Mouse (Mus musculus) MEL (cell line): ENCODE measurements around the gene Scap. TPM values are rescaled to one million over a fixed set of nuclear protein-coding genes. Genes with fewer than 3 reads are reported as not detected.

Source experiments
- DNase-seq: peaks from one replicate; pipeline ENCODE4 v3.0.0; 2011; ENCODE audit warnings: low read depth, low spot score
- H3K27ac ChIP-seq: 2 replicates; pipeline ENCODE4 v1.5.1; 2012; ENCODE audit warnings: low read depth, mild to moderate bottlenecking, control low read depth, low read length, moderate library complexity; ENCODE audit not compliant: control insufficient read depth
- H3K27me3 ChIP-seq, 2 experiments: fragments of 150-350 bp in 1 of 2; sonication (generic) in 1 of 2; 2 replicates each; pipeline ENCODE4 v1.6.1; 2012; ENCODE audit warnings: low read length in 2 of 2, mild to moderate bottlenecking in 2 of 2, improper control_type of control experiment in 1 of 2, moderate library complexity in 1 of 2; ENCODE audit not compliant: insufficient read depth in 2 of 2, control insufficient read depth in 1 of 2
- H3K36me3 ChIP-seq, 2 experiments: 2 replicates each; pipeline ENCODE4 v1.6.1; 2012 to 2014; ENCODE audit warnings: low read length in 2 of 2, improper control_type of control experiment in 1 of 2, inconsistent platforms in 1 of 2, mild to moderate bottlenecking in 1 of 2; ENCODE audit not compliant: insufficient read depth in 2 of 2, control insufficient read depth in 1 of 2
- H3K4me1 ChIP-seq, 2 experiments: fragments of 150-350 bp in 1 of 2; sonication (generic) in 1 of 2; 2 replicates each; pipeline ENCODE4 v1.6.1; 2012; ENCODE audit warnings: low read length in 2 of 2, improper control_type of control experiment in 1 of 2, mild to moderate bottlenecking in 1 of 2; ENCODE audit not compliant: insufficient read depth in 2 of 2, control insufficient read depth in 1 of 2
- H3K4me3 ChIP-seq, 2 experiments: fragments of 150-350 bp in 1 of 2; sonication (generic) in 1 of 2; 2 replicates each; pipeline ENCODE4 v1.5.1; 2012; ENCODE audit warnings: low read depth in 2 of 2, low read length in 2 of 2, mild to moderate bottlenecking in 2 of 2, moderate library complexity in 2 of 2, control low read depth in 1 of 2, improper control_type of control experiment in 1 of 2; ENCODE audit not compliant: control insufficient read depth in 1 of 2, insufficient read depth in 1 of 2
- H3K79me2 ChIP-seq: 2 replicates; pipeline ENCODE4 v1.6.1; 2012; ENCODE audit warnings: mild to moderate bottlenecking, low read length, moderate library complexity; ENCODE audit not compliant: control insufficient read depth, poor library complexity, insufficient read depth
- H3K9ac ChIP-seq: 2 replicates; pipeline ENCODE4 v1.6.1; 2012; ENCODE audit warnings: low read depth, mild to moderate bottlenecking, control low read depth, low read length, moderate library complexity; ENCODE audit not compliant: control insufficient read depth, poor library complexity, severe bottlenecking
- H3K9me3 ChIP-seq: fragments of 150-350 bp; sonication (generic); replicated peaks from 2 replicates; pipeline ENCODE4 v1.6.1; 2012; ENCODE audit warnings: mild to moderate bottlenecking, low read length, improper control_type of control experiment, moderate library complexity; ENCODE audit not compliant: insufficient read depth
- CHD1 ChIP-seq: IDR thresholded peaks from 2 replicates; pipeline ENCODE4 v1.6.1; 2012; ENCODE audit warnings: low read depth, mild to moderate bottlenecking, inconsistent platforms, low read length, improper control_type of control experiment
- CHD2 ChIP-seq: IDR thresholded peaks from 2 replicates; pipeline ENCODE4 v1.6.1; 2011; ENCODE audit warnings: low read length, improper control_type of control experiment
- CTCF ChIP-seq, 3 experiments: IDR thresholded peaks in 2 of 3; conservative IDR thresholded peaks in 1 of 3; 2 replicates each; pipeline ENCODE4 v1.5.1; 2011 to 2012; ENCODE audit warnings: low read length in 3 of 3, low read depth in 2 of 3, mild to moderate bottlenecking in 2 of 3, improper control_type of control experiment in 1 of 3, inconsistent platforms in 1 of 3, mixed read lengths in 1 of 3, moderate library complexity in 1 of 3; ENCODE audit not compliant: control insufficient read depth in 1 of 3, insufficient read depth in 1 of 3, poor library complexity in 1 of 3, severe bottlenecking in 1 of 3
- E2F4 ChIP-seq: IDR thresholded peaks from 2 replicates; pipeline ENCODE4 v1.6.1; 2011; ENCODE audit warnings: low read depth, low read length, improper control_type of control experiment, borderline replicate concordance
- ELF1 ChIP-seq: IDR thresholded peaks from 2 replicates; pipeline ENCODE4 v1.6.1; 2014; ENCODE audit warnings: low read depth, mild to moderate bottlenecking, inconsistent platforms, low read length, improper control_type of control experiment, moderate library complexity
- EP300 ChIP-seq, 2 experiments: IDR thresholded peaks; 2 replicates each; pipeline ENCODE4 v1.6.1; 2011; ENCODE audit warnings: improper control_type of control experiment in 2 of 2, low read length in 2 of 2, low read depth in 1 of 2, mild to moderate bottlenecking in 1 of 2
- HCFC1 ChIP-seq: IDR thresholded peaks from 2 replicates; pipeline ENCODE4 v1.6.1; 2012; ENCODE audit warnings: low read depth, mild to moderate bottlenecking, inconsistent platforms, low read length, improper control_type of control experiment, moderate library complexity
- JUND ChIP-seq: IDR thresholded peaks from 2 replicates; pipeline ENCODE4 v1.6.1; 2011; ENCODE audit warnings: low read depth, mild to moderate bottlenecking, improper control_type of control experiment, low read length
- KAT2A ChIP-seq: conservative IDR thresholded peaks from 2 replicates; pipeline ENCODE4 v1.6.1; 2012; ENCODE audit warnings: low read depth, low read length, improper control_type of control experiment, inconsistent platforms
- MAX ChIP-seq: IDR thresholded peaks from 2 replicates; pipeline ENCODE4 v1.6.1; 2011; ENCODE audit warnings: low read length, improper control_type of control experiment
- MAZ ChIP-seq: IDR thresholded peaks from 2 replicates; pipeline ENCODE4 v1.6.1; 2012; ENCODE audit warnings: low read depth, mild to moderate bottlenecking, inconsistent platforms, low read length, improper control_type of control experiment
- MXI1 ChIP-seq: IDR thresholded peaks from 2 replicates; pipeline ENCODE4 v1.6.1; 2011; ENCODE audit warnings: mild to moderate bottlenecking, low read depth, low read length, improper control_type of control experiment
- MYB ChIP-seq: IDR thresholded peaks from 2 replicates; pipeline ENCODE4 v1.6.1; 2011; ENCODE audit warnings: mild to moderate bottlenecking, low read depth, low read length, improper control_type of control experiment
- MYC ChIP-seq: IDR thresholded peaks from 2 replicates; pipeline ENCODE4 v1.6.1; 2011; ENCODE audit warnings: low read depth, mild to moderate bottlenecking, low read length, improper control_type of control experiment, moderate library complexity
- NELFE ChIP-seq: IDR thresholded peaks from 2 replicates; pipeline ENCODE4 v1.6.1; 2011; ENCODE audit warnings: low read depth, low read length, improper control_type of control experiment
- NRF1 ChIP-seq: IDR thresholded peaks from 2 replicates; pipeline ENCODE4 v1.6.1; 2014; ENCODE audit warnings: low read depth, mild to moderate bottlenecking, inconsistent platforms, low read length, improper control_type of control experiment, moderate library complexity; ENCODE audit not compliant: poor library complexity, insufficient read depth, severe bottlenecking
- POLR2A ChIP-seq, 2 experiments: IDR thresholded peaks; 2 replicates each; pipeline ENCODE4 v1.6.1; 2011 to 2012; ENCODE audit warnings: low read length in 2 of 2, mild to moderate bottlenecking in 2 of 2, control low read depth in 1 of 2, improper control_type of control experiment in 1 of 2, low read depth in 1 of 2, moderate library complexity in 1 of 2; ENCODE audit not compliant: control insufficient read depth in 1 of 2, insufficient read depth in 1 of 2, poor library complexity in 1 of 2
- POLR2AphosphoS5 ChIP-seq: IDR thresholded peaks from 2 replicates; pipeline ENCODE4 v1.6.1; 2012; ENCODE audit warnings: low read depth, borderline replicate concordance, mild to moderate bottlenecking, inconsistent platforms, low read length, moderate library complexity, mixed read lengths
- RAD21 ChIP-seq: IDR thresholded peaks from 2 replicates; pipeline ENCODE4 v1.6.1; 2011; ENCODE audit warnings: mild to moderate bottlenecking, low read depth, low read length, improper control_type of control experiment
- SIN3A ChIP-seq: IDR thresholded peaks from 2 replicates; pipeline ENCODE4 v1.6.1; 2012; ENCODE audit warnings: low read length, improper control_type of control experiment, inconsistent platforms
- SMC3 ChIP-seq: IDR thresholded peaks from 2 replicates; pipeline ENCODE4 v1.6.1; 2011; ENCODE audit warnings: low read depth, low read length, improper control_type of control experiment
- TAL1 ChIP-seq: IDR thresholded peaks from 2 replicates; pipeline ENCODE4 v1.6.1; 2012; ENCODE audit warnings: mild to moderate bottlenecking, inconsistent platforms, low read length, moderate library complexity, mixed read lengths
- TBP ChIP-seq: IDR thresholded peaks from 2 replicates; pipeline ENCODE4 v1.8.0; 2011; ENCODE audit warnings: low read depth, low read length, improper control_type of control experiment
- TCF12 ChIP-seq: IDR thresholded peaks from 2 replicates; pipeline ENCODE4 v1.6.1; 2014; ENCODE audit warnings: low read depth, mild to moderate bottlenecking, inconsistent platforms, low read length, improper control_type of control experiment, moderate library complexity
- USF2 ChIP-seq, 2 experiments: IDR thresholded peaks; 2 replicates each; pipeline ENCODE4 v1.6.1; 2011 to 2012; ENCODE audit warnings: improper control_type of control experiment in 2 of 2, low read length in 2 of 2, borderline replicate concordance in 1 of 2, inconsistent platforms in 1 of 2, low read depth in 1 of 2, mild to moderate bottlenecking in 1 of 2; ENCODE audit not compliant: insufficient read depth in 1 of 2
- ZC3H11A ChIP-seq: IDR thresholded peaks from 2 replicates; pipeline ENCODE4 v1.6.1; 2012; ENCODE audit warnings: low read depth, mild to moderate bottlenecking, inconsistent platforms, low read length, improper control_type of control experiment
- ZKSCAN1 ChIP-seq: IDR thresholded peaks from 2 replicates; pipeline ENCODE4 v1.6.1; 2012; ENCODE audit warnings: low read depth, mild to moderate bottlenecking, inconsistent platforms, low read length, improper control_type of control experiment, moderate library complexity
- polyA plus RNA-seq, 2 experiments: library from polyadenylated mRNA; stranded (reverse) in 1 of 2; unstranded in 1 of 2; fragments of >175 nt in 1 of 2; fragments of >200 nt in 1 of 2; gene quantifications; 2 replicates each; pipeline versions ENCODE4 v1.2.1 to v1.2.4; 2012; ENCODE audit warnings: low replicate concordance in 2 of 2, low read depth in 1 of 2; ENCODE audit not compliant: insufficient read length in 2 of 2, insufficient read depth in 1 of 2, missing spikeins in 1 of 2
- total RNA-seq: library from RNA; depleted of rRNA; stranded (reverse); fragments of 300-350 nt; gene quantifications from 2 replicates; pipeline ENCODE4 v1.2.3, GENCODE M21; 2012

Gene Scap
- total and polyA plus RNA-seq, 3 experiments, result 59.4 to 88.8 TPM; not detected in 1

DNA sequence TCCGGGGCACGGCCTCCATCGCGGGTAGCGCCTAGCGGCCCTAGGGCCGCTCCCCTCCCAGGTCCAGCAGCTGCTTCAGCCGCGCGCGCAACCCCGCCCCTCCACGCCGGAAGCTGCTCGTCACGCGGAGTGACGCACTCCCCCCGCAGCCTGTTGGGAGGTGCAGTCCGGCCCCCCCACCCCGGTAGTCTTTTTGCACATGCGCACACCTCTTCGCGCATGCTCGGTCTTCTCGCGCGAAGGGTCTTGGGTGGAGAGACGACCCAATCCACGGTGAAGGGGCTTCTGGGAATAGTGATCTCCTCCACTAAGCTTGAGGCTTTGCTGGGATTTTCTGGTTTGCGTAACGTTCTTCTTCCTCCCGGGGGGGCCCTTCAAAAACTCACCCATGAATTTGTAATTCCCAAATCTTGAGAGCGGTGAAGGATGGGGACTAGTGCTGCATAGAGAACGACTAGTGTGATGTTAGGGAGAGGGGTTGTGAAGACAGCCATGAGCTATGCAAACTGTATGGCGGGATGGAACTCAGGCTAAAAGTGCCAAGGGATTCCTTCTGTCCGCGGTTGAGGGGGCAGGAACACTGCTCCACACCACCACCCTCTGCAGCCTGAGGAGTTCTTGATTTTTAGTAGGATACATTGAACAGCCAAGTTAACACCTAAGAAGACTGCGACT, 75.1 kb downstream of the Scap start, which contains the start of gene Ptpn23 (continued):
- no peak for TF ChIP-seq ZC3H11A
- TF ChIP-seq TBP, result peak; percentile 72
- TF ChIP-seq E2F4, result no peak
- no peak for TF ChIP-seq JUND
- no peak for TF ChIP-seq CHD1
- no peak for TF ChIP-seq ZKSCAN1
- TF ChIP-seq CHD2, result peak; percentile 62
- peak; percentile 67 to 93 for TF ChIP-seq POLR2A (IDR thresholded peaks at IDR 0.05; ENCODE audit: control insufficient read depth in 1 of 2, insufficient read depth in 1 of 2, low read depth in 1 of 2, low read length in 2 of 2, poor library complexity in 1 of 2)
- peak; percentile 88 for TF ChIP-seq ELF1
- peak; percentile 96 for TF ChIP-seq HCFC1
- TF ChIP-seq NRF1, result peak; percentile 93
- no peak for TF ChIP-seq USF2 (IDR thresholded peaks at IDR 0.05; ENCODE audit: borderline replicate concordance in 1 of 2, insufficient read depth in 1 of 2, low read depth in 1 of 2, low read length in 2 of 2)
- no peak for TF ChIP-seq POLR2AphosphoS5
- TF ChIP-seq SMC3, result no peak
- no peak for TF ChIP-seq TCF12
- 0 out of 4 replicates have a peak, but pooled peaks of 1 of the 2 experiments have one; percentile 3 for TF ChIP-seq EP300 (IDR thresholded peaks at IDR 0.05; ENCODE audit: low read depth in 1 of 2, low read length in 2 of 2)
- peak; percentile 59; the same call in 1 of the 2 replicates for TF ChIP-seq MAX
- TF ChIP-seq MYB, result no peak
- TF ChIP-seq KAT2A, result peak; percentile 86
- no peak for TF ChIP-seq TAL1
- TF ChIP-seq MAZ, result peak; percentile 99
- TF ChIP-seq NELFE, result peak; percentile 93
- TF ChIP-seq, all 39 proteins: peak for 20

GRCm38 (mm10) chr9:110410908-110411887, 78.1 kb downstream of the Scap start:
- TF ChIP-seq JUND (0 out of 2 replicates have a peak, but pooled peaks have one; percentile 12), CHD2 (no peak), SMC3 (peak; percentile 97), SIN3A (peak; percentile 72), CTCF (IDR thresholded peaks at IDR 0.05 in 2 of 3, conservative IDR thresholded peaks at IDR 0.05 in 1 of 3; ENCODE audit: control insufficient read depth in 1 of 3, insufficient read depth in 1 of 3, low read depth in 2 of 3, low read length in 3 of 3, poor library complexity in 1 of 3, severe bottlenecking in 1 of 3) (peak; percentile 86 to 98 (median 89)), RAD21 (peak; percentile 98), KAT2A (no peak), MAX (no peak), MXI1 (peak; percentile 38; the same call in 1 of the 2 replicates), MYC (no peak), NRF1 (no peak), MAZ (peak; percentile 74; the same call in 1 of the 2 replicates), HCFC1 (peak; percentile 60), ELF1 (peak; percentile 75), ZC3H11A (peak; percentile 90)

More at GRCm38 (mm10) chr9:110410908-110411887, 78.1 kb downstream of the Scap start:
- Histone ChIP-seq H3K36me3 (peaks cover 0 to 5% of the 10 kb centered on the region in 2 experiments; a peak in 2 of 4 replicates), H3K9ac (no peak overlapping the region), H3K9me3 (no peaks in the 10 kb centered on the region), H3K27ac (no peak overlapping the region), H3K27me3 (no peaks in the 10 kb centered on the region), H3K4me3 (no peak overlapping the region), H3K4me1 (peaks cover 4 to 7% of the 10 kb centered on the region in 2 experiments; a peak in 3 of 4 replicates), H3K79me2 (peaks cover 17% of the 10 kb centered on the region)
- DNase-seq, result peak; percentile 92
